Mouse (Mus musculus) T-helper 1 cell (primary cell): ENCODE measurements around the gene Nrp2.

Experiments used
- in situ Hi-C: fragments of 300-600 bp; cut with MboI, MseI; formaldehyde crosslinking; loops from one replicate; pipeline ENCODE4 v1.15.1; 2025; ENCODE audit warnings: high pct_unique_total_duplicates

Gene Nrp2

DNA sequence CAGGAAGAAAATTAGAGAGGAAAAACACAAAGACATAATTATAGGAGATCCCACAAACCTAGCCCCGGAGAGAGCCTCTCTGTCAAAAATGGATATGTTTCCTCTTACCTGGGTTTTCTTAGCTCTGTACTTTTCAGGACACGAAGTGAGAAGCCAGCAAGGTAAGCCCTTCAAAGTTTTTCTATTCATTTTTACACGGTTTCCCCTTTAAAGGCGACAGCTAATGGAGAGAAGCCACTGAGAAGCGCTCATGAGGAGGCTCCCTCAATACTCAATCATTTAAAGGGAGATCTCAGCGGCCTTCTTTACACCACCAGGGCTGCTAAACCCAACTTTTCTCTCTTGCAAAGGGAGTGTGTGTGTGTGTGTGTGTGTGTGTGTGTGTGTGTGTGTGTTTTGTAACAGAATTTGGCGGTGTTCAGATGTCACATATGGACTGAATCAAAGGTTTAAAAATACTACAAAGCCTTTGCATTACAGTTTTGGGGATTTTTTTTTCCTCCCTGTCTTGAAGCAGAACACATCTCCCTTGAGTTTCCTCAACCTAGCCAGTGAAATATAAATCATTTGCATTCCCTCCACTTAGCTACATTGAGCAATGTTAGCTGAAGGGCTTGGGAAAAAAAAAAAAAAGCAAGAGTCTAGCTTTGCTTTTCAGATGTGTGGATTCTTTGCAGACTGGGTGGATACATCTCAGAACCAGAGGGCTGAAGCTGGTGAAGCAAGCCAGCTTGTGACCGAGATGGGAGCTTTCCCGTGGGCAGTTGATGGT is 1.2 kb downstream of the Nrp2 start:
- in situ Hi-C loops = loop anchor here (10.0 to 25.0 kb wide), 2 partner anchors 1567 to 1670 kb away; no protein-coding TSS in a partner anchor

GRCm38 (mm10) chr1:62704889-62705516 is 1.9 kb downstream of the Nrp2 start:
- in situ Hi-C loops = loop anchor here (10.0 to 25.0 kb wide), 2 partner anchors 1568 to 1670 kb away; no protein-coding TSS in a partner anchor

GRCm38 (mm10) chr1:62705517-62705981 is 2.5 kb downstream of the Nrp2 start:
- in situ Hi-C loops = loop anchor here (10.0 to 25.0 kb wide), 2 partner anchors 1568 to 1669 kb away; no protein-coding TSS in a partner anchor

- in situ Hi-C loops = loop anchor here (10.0 to 25.0 kb wide), 2 partner anchors 1569 to 1668 kb away; no protein-coding TSS in a partner anchor
Observed at GRCm38 (mm10) chr1:62706085-62707021, 3.3 kb downstream of the Nrp2 start.

- in situ Hi-C loops = loop anchor here (10.0 to 25.0 kb wide), 2 partner anchors 1570 to 1667 kb away; no protein-coding TSS in a partner anchor
Observed at GRCm38 (mm10) chr1:62707101-62707912, 4.2 kb downstream of the Nrp2 start.

GRCm38 (mm10) chr1:62707913-62708860 is 5.1 kb downstream of the Nrp2 start:
- in situ Hi-C loops = loop anchor here (10.0 to 25.0 kb wide), 2 partner anchors 1571 to 1667 kb away; no protein-coding TSS in a partner anchor

GRCm38 (mm10) chr1:62709770-62710335 is 6.8 kb downstream of the Nrp2 start:
- in situ Hi-C loops = loop anchor here (10.0 to 25.0 kb wide), 2 partner anchors 1573 to 1665 kb away; no protein-coding TSS in a partner anchor

DNA sequence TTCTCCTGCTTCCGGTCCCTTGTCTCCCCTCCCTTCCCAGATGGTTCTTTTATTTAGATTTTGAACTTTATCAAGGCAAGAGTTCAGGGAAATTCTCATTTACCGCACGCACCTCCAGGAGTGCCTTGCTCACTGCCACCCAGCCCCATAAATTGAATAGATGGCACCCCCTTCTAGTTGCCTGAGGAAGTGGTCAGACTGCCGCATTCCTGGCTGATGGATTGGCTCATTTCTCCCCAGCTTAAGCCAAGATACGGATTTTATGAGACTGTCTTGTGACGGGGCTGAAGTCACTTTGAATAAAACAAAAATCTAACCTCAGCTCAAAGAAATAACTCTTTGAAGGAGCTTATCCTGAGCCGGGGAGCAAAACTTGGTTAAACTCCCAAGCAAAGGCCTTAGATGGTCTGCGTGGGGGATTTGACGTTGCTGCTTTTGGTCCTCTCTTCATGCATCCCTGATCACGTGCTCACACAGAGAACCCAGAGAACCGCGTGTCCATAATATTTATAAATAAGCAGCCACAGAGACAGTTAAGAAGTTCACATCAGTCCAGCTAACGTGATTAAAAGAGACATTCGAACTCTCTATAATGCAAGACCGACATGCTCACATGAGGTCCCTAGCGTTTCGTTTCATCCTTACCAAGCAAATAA is 10.1 kb downstream of the Nrp2 start:
- in situ Hi-C loops = loop anchor here (25.0 kb wide), 1 partner anchor 1576 kb away; no protein-coding TSS in a partner anchor

DNA sequence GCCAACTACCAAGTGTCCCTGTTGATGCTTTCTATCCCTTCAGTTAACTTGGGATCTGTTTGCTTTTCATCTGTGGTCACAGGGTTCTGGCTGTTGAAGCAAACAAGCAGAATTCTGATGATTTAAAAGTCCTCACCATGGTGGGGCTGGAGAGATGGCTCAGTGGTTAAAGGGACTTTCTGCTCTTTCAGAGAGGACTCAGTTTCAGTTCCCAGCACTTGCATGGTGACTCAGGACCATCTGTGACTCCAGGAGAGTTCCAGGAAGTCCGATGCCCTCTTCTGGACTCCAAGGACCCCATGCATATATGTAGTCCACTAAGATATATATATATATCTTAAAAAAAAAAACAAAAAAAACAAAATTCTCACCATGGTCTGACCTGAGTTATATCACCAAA is 11.9 kb downstream of the Nrp2 start:
- in situ Hi-C loops = loop anchor here (25.0 kb wide), 1 partner anchor 1578 kb away; no protein-coding TSS in a partner anchor

DNA sequence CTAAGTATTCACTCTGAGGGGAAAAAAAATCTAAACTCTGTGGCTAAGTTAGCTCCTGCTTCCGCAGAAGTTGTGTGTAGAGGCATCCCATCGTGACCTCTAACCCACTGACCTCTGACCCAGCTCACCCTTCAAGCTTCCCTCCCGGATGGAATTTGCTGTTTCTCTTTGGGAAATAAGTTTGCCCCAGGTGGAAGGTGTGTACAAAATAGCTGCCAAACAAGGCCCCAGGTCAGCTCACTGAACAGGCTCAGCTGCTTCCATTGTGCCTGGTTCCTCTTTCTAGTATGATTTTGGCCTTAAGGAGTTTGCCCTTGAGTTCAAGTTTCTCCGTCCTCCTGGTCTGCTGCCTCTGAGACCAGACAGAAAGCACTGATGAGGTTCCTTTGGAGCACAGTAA is 12.6 kb downstream of the Nrp2 start:
- in situ Hi-C loops = loop anchor here (25.0 kb wide), 1 partner anchor 1578 kb away; no protein-coding TSS in a partner anchor

- in situ Hi-C loops = loop anchor here (25.0 kb wide), 1 partner anchor 1580 kb away; no protein-coding TSS in a partner anchor
Observed at GRCm38 (mm10) chr1:62716836-62717478, 13.9 kb downstream of the Nrp2 start.

GRCm38 (mm10) chr1:62717552-62718236 is 14.6 kb downstream of the Nrp2 start:
- in situ Hi-C loops = loop anchor here (25.0 kb wide), 1 partner anchor 1580 kb away; no protein-coding TSS in a partner anchor

GRCm38 (mm10) chr1:62718237-62718571 is 15.1 kb downstream of the Nrp2 start:
- in situ Hi-C loops = loop anchor here (25.0 kb wide), 1 partner anchor 1581 kb away; no protein-coding TSS in a partner anchor

GRCm38 (mm10) chr1:62718750-62719149 is 15.7 kb downstream of the Nrp2 start:
- in situ Hi-C loops = loop anchor here (25.0 kb wide), 1 partner anchor 1581 kb away; no protein-coding TSS in a partner anchor

DNA sequence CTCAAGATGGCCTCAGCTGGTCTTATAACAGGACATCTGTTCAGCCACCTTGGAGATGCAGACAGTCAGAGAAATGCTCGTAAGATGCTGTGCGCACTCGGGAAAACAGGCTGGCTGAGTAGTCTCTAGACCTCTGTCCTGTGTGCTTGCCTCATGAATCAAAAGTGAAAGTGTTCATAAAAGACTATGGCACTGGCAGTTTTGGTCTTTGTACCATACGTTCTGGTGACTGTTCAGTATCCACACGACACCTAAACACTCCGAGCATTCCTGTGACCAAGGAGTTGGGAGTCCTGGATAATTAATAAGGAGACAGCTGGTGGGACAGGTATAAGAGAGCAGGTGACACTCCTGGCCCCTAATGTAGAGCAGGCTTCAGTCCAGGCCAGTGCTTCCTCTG is 16.7 kb downstream of the Nrp2 start:
- in situ Hi-C loops = loop anchor here (25.0 kb wide), 1 partner anchor 1582 kb away; no protein-coding TSS in a partner anchor

DNA sequence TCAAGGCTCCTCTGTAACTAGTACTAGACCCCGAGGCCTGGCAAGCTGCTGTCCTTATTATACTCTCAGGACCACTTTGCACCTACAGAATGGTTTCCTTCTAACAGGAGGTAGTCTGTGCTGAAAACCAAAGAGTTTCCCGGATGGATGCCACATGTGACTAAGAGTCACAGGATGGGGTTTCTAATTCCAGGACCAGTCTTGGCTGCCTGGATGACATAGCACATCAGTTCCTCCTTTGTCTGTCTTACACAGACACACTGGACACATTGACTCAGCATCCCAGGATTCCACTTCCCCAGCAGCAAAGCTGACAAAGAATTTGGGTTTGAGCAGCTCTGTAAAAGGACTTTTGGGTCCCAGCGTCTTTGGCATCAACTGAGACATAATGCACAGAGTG is 17.1 kb downstream of the Nrp2 start:
- in situ Hi-C loops = loop anchor here (25.0 kb wide), 1 partner anchor 1583 kb away; no protein-coding TSS in a partner anchor
